Mouse (Mus musculus): ENCODE measurements around the gene Adgrg2.

The Adgrg2 gene

DNA sequence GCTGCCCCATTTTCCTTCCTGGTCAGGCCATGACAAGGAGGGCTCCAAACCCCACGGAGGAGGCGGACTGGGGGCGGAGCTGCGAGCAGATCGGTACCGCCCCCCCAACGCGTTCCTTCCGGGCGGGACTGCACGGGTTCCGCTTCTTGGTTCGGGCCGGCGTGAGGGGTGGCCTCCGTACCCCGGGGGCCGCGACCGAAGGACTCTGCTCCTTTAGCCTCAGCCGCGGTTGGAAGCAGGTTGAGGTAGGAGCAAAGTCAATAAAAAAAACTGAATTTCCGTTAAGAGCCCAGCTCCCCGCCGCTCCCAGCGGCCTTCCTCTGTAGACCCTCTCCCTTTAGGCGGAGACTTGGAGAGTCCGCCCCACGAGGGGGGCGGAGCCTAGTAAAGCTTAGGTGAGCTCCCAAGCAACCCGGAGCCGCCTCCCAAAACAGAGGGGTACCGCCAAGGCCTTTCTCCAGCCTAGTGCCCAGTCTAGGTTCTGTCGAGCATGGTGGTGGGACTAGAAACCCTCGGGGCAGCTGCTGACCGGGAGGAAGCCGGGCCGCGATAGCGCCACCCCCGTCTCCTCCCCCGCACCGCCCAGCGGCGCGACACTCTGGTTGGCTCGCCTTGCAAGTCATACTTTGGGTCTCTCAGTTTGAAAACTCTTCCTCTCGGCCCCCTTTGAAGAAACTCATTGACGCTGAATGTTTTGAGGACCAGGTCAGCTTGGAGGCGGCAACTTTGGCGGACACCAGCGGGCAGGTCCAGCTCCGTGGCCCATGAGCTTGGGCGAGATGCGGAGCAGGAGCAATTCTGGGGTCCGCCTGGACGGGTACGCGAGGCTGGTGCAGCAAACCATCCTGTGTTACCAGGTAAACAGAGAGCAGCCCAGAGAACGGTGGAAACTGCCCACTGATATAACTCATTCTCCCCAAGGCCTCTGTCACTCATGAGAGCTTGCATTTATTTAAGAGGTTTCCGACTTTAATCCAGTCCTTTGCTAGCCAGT lies 111.9 kb downstream of the Adgrg2 start, which contains the start of gene Phka2:
Gene Phka2 (plus strand): TSS at position 119 of the 994 bp plus-strand sequence.
- peak; percentile 69 for DNase-seq (ENCODE audit: low spot score)

DNA sequence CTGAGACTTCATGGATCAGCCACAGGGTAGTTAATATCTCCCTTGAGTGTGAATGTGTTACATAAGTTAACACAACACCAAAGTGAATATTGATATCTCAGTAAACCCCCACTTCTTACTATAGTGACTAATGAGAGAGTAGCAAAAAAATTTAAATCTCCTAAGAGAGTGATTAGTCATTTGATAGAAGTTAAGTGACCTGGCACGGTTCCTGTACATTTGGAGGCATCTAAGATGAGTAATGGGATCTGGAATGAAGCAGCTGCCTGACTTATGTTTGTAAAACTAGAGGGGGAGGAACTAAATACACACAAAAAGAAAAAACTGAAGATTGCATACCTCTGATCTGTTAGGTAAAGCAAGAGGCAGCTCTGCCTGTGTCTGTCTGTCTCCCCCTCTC lies 118.6 kb downstream of the Adgrg2 start:
- DNase-seq (ENCODE audit: low spot score), result no peak

DNA sequence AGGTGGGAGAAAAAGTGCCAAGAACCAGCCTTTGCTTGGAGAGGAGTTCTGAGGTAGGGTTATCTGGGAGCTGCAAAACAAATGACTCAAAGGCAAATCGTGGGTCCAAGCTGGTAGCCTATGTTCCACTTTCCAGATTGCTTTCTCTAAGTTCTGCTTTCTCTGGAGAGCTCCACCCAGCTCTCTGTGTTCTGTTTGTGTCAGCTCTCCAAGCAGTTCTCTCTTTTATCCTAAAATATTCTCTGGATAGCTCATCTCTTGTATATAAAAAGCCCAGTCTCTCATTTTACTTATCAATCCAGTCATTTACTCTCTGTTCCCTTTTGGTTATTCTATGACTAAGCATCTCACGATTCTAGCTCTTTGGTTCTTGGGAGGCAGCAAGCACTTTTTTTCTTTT lies 119.7 kb downstream of the Adgrg2 start:
- DNase-seq (ENCODE audit: low spot score), result no peak

DNA sequence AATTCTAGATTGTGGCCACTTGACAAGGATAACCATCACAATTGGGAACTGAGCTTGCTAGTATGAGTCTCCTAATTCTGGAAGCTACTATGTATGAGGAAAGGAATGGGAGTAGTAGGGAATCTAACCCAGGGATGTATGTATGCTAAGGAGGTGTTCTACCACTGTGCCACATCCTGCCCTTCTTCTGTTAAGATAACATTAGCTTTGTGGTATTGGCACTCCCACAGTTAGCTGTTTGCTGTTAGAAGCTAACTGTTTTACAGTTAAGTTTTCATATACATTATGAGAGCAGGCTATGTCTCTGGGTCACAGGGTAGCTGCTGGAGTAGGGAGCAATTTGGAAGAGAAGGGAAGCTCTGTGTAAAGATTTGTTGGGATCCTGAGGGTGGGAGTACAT lies 125.5 kb downstream of the Adgrg2 start:
- DNase-seq (ENCODE audit: low spot score), result no peak

DNA sequence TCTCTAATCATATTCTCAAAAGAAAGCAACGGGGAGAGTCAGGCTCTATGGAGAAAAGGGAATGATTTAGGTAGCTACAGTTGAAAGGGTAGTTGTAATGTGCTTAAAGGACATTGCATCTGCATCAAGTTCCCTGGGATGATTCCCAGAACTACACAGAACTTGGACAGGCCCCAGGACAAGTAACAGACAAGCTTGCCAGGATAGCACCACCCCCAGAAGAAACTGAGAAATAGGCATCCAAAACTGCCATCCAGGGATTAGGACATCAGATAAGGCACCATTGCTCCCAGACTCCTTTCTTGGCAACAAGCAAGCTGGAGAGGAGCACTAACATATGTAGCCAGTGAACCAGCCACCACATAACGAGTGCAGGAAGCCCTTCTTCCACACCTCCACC lies 152.3 kb downstream of the Adgrg2 start:
- no peak for DNase-seq (ENCODE audit: low spot score)

Data from urinary bladder, postnatal 25 days (tissue).